Mouse (Mus musculus): ENCODE results near the gene Ttll5. TPM values are rescaled to one million over a fixed set of nuclear protein-coding genes. Genes with fewer than 3 reads are reported as not detected.

Gene Ttll5
- polyA plus RNA-seq, 1 experiment from 2014 or later = 15.9 TPM

GRCm38 (mm10) chr12:85859111-85859510 lies 34.7 kb downstream of the Ttll5 start:
- Histone ChIP-seq H3K27me3 (replicated peaks; ENCODE audit: control insufficient read depth, insufficient read depth, low read length) (no peaks in the 10 kb centered on the region), H3K36me3 (ENCODE audit: control insufficient read depth, insufficient read depth) (no peaks in the 10 kb centered on the region), H3K4me1 (replicated peaks; ENCODE audit: control insufficient read depth, insufficient read depth, low read length) (peaks cover 18% of the 10 kb centered on the region), H3K4me2 (ENCODE audit: low read length) (no peak overlapping the region), H3K4me3 (replicated peaks; ENCODE audit: low read length) (no peak overlapping the region), H3K9ac (replicated peaks; ENCODE audit: low read depth, low read length) (no peak overlapping the region), H3K27ac (ENCODE audit: low read length) (no peak overlapping the region), H3K9me3 (ENCODE audit: control insufficient read depth, low read length) (no peaks in the 10 kb centered on the region)
- 43% methylated on average over 3 of the region's 3 CpGs for WGBS
- ATAC-seq = no peak

- Histone ChIP-seq H3K27ac (ENCODE audit: low read length) (no peak overlapping the region), H3K4me1 (replicated peaks; ENCODE audit: control insufficient read depth, insufficient read depth, low read length) (peaks cover 18% of the 10 kb centered on the region), H3K9me3 (ENCODE audit: control insufficient read depth, low read length) (no peaks in the 10 kb centered on the region), H3K9ac (replicated peaks; ENCODE audit: low read depth, low read length) (no peak overlapping the region), H3K27me3 (replicated peaks; ENCODE audit: control insufficient read depth, insufficient read depth, low read length) (no peaks in the 10 kb centered on the region), H3K4me2 (ENCODE audit: low read length) (no peak overlapping the region), H3K36me3 (ENCODE audit: control insufficient read depth, insufficient read depth) (no peaks in the 10 kb centered on the region), H3K4me3 (replicated peaks; ENCODE audit: low read length) (no peak overlapping the region)
- peak; percentile 61 for ATAC-seq
- WGBS = 16% methylated on average over 3 of the region's 3 CpGs
These were observed 35.2 kb downstream of the Ttll5 start for GRCm38 (mm10) chr12:85859511-85860189.

DNA sequence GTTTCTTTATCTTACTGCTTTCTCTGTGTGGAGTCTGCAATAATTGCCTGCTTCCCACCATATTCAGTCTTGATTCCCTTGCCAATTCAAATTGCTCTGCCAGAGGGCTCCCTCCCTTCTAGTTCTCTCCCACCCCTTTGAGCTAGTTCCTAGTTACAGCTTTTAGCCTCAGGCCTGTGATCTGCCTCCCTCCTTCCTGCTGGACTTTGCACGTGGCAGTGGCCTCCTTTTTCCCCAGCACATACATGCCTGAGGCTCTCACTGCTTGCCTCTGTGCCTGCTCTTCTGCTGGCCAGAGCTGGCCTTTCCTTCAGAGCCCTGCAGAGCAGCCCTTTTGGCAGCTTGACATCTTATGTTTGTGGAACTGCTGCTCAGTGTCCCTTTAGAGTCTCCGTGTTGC lies 38.1 kb downstream of the Ttll5 start:
- Histone ChIP-seq H3K36me3 (ENCODE audit: control insufficient read depth, insufficient read depth) (no peaks in the 10 kb centered on the region), H3K9ac (replicated peaks; ENCODE audit: low read depth, low read length) (0 out of 2 replicates have a peak overlapping the region, but pooled peaks have one; percentile 1), H3K27ac (ENCODE audit: low read length) (peak overlapping the region; percentile 15), H3K27me3 (replicated peaks; ENCODE audit: control insufficient read depth, insufficient read depth, low read length) (no peaks in the 10 kb centered on the region), H3K4me3 (replicated peaks; ENCODE audit: low read length) (no peak overlapping the region), H3K9me3 (ENCODE audit: control insufficient read depth, low read length) (no peaks in the 10 kb centered on the region), H3K4me2 (ENCODE audit: low read length) (no peak overlapping the region), H3K4me1 (replicated peaks; ENCODE audit: control insufficient read depth, insufficient read depth, low read length) (peaks cover 18% of the 10 kb centered on the region)
- ATAC-seq = peak; percentile 77
- 40% methylated on average over 2 of the region's 2 CpGs for WGBS

DNA sequence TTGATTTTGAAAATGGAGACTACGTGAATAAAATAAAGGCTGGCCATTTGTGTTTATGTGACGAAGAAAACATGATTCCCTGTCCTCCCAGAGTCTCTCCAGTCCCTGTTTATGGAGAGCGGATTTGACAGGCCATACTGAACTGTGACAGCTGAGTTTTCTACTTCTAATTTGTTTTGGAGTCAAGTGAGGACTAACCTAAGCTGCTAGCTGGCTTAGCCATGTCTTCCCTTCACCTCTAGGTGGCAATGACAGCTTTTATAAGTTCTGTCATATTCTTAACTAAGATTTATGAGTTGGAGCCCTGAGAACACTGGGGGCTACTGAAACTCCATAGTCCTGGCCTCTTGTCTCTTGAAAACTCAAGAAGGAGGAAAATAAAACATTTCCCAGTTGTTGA lies 41.1 kb downstream of the Ttll5 start:
- no peaks in the 10 kb centered on the region for H3K36me3 ChIP-seq (ENCODE audit: control insufficient read depth, insufficient read depth)
- no peak overlapping the region for H3K4me3 ChIP-seq (replicated peaks; ENCODE audit: low read length)
- no peak overlapping the region for H3K4me2 ChIP-seq (ENCODE audit: low read length)
- H3K27me3 ChIP-seq (replicated peaks; ENCODE audit: control insufficient read depth, insufficient read depth, low read length) = no peaks in the 10 kb centered on the region
- H3K27ac ChIP-seq (ENCODE audit: low read length) = no peak overlapping the region
- no peak overlapping the region for H3K9ac ChIP-seq (replicated peaks; ENCODE audit: low read depth, low read length)
- 90% methylated on average over 3 of the region's 3 CpGs for WGBS
- H3K9me3 ChIP-seq (ENCODE audit: control insufficient read depth, low read length) = no peaks in the 10 kb centered on the region
- ATAC-seq = no peak
- peaks cover 25% of the 10 kb centered on the region for H3K4me1 ChIP-seq (replicated peaks; ENCODE audit: control insufficient read depth, insufficient read depth, low read length)

DNA sequence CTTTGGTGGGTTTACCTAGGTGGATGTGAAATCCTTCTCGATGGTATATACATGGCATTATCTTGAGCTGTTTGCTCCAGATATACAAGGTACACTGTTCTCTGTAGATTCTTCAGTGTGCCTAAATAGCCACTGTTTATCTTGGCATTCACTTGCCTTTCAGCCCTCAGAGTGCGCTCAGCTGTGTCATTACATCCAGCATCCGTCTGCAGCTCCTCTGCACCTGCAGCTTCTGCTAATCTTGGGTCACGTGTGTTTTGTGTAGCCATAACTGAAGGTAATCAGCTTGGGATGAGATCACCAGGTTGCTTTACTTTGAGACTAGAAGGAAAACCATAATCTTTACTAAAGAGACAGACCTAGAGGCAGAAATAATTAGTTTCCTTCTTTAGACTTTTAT lies 42.2 kb downstream of the Ttll5 start:
- Histone ChIP-seq H3K36me3 (ENCODE audit: control insufficient read depth, insufficient read depth) (no peaks in the 10 kb centered on the region), H3K4me2 (ENCODE audit: low read length) (no peak overlapping the region), H3K27ac (ENCODE audit: low read length) (no peak overlapping the region), H3K9ac (replicated peaks; ENCODE audit: low read depth, low read length) (no peak overlapping the region), H3K4me3 (replicated peaks; ENCODE audit: low read length) (no peak overlapping the region), H3K9me3 (ENCODE audit: control insufficient read depth, low read length) (no peaks in the 10 kb centered on the region), H3K4me1 (replicated peaks; ENCODE audit: control insufficient read depth, insufficient read depth, low read length) (peaks cover 25% of the 10 kb centered on the region), H3K27me3 (replicated peaks; ENCODE audit: control insufficient read depth, insufficient read depth, low read length) (no peaks in the 10 kb centered on the region)
- 63% methylated on average over 4 of the region's 4 CpGs for WGBS
- no peak for ATAC-seq

GRCm38 (mm10) chr12:85867125-85867524 lies 42.7 kb downstream of the Ttll5 start:
- Histone ChIP-seq H3K27ac (ENCODE audit: low read length) (no peak overlapping the region), H3K27me3 (replicated peaks; ENCODE audit: control insufficient read depth, insufficient read depth, low read length) (no peaks in the 10 kb centered on the region), H3K9ac (replicated peaks; ENCODE audit: low read depth, low read length) (no peak overlapping the region), H3K9me3 (ENCODE audit: control insufficient read depth, low read length) (no peaks in the 10 kb centered on the region), H3K4me2 (ENCODE audit: low read length) (no peak overlapping the region), H3K4me1 (replicated peaks; ENCODE audit: control insufficient read depth, insufficient read depth, low read length) (peaks cover 21% of the 10 kb centered on the region), H3K36me3 (ENCODE audit: control insufficient read depth, insufficient read depth) (no peaks in the 10 kb centered on the region), H3K4me3 (replicated peaks; ENCODE audit: low read length) (no peak overlapping the region)
- ATAC-seq = no peak

DNA sequence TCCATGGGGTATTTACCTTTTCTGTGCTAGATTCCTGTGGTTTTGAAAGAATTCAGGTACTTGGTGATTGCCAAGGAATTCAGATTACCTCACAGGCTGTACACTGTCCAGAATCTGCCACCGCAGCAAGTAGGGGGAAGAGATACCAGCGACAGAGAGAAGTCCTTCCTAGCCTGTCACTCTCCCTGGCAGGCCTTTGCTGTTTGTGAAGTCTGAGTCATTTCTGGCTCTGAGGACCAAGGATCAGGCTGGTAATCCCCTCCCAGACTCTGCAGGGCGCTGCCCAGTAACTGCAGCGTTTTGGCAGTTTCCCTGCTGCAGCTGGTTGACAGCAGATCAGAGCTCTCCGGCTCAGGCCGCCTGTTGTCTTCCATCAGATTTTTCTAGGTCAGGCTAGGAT lies 45.0 kb downstream of the Ttll5 start:
- H3K4me3 ChIP-seq (replicated peaks; ENCODE audit: low read length) = no peak overlapping the region
- no peak overlapping the region for H3K4me2 ChIP-seq (ENCODE audit: low read length)
- H3K27me3 ChIP-seq (replicated peaks; ENCODE audit: control insufficient read depth, insufficient read depth, low read length) = no peaks in the 10 kb centered on the region
- H3K9me3 ChIP-seq (ENCODE audit: control insufficient read depth, low read length) = no peaks in the 10 kb centered on the region
- no peak overlapping the region for H3K9ac ChIP-seq (replicated peaks; ENCODE audit: low read depth, low read length)
- 8% methylated on average over 6 of the region's 6 CpGs for WGBS
- no peaks in the 10 kb centered on the region for H3K36me3 ChIP-seq (ENCODE audit: control insufficient read depth, insufficient read depth)
- H3K27ac ChIP-seq (ENCODE audit: low read length) = no peak overlapping the region; the same call in 1 of the 2 replicates
- peaks cover 12% of the 10 kb centered on the region for H3K4me1 ChIP-seq (replicated peaks; ENCODE audit: control insufficient read depth, insufficient read depth, low read length)
- peak; percentile 87 for ATAC-seq

- peak; percentile 87 for ATAC-seq
- Histone ChIP-seq H3K9ac (replicated peaks; ENCODE audit: low read depth, low read length) (no peak overlapping the region), H3K27ac (ENCODE audit: low read length) (no peak overlapping the region)
These were observed 55.3 kb downstream of the Ttll5 start for GRCm38 (mm10) chr12:85879631-85880314.

DNA sequence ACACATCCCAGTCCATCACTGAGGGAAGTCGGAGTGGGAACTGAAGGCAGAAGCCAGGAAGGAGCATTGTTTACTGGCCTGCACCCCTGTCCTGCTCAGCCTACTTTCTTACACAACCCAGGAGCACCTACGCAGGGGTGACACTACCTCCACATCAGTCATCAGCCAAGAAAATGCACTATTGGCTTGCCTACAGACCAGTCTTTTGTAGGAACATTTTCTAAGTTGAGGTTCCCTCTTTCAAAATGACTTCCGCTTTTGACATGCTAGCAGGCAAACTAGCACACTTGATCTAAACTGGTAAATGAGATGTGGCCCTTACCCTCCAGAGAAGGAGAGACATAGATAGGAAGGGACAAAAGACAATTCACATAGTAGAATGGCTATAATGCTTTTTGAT lies 60.6 kb downstream of the Ttll5 start:
- Histone ChIP-seq H3K9me3 (ENCODE audit: control insufficient read depth, low read length) (no peaks in the 10 kb centered on the region), H3K36me3 (ENCODE audit: control insufficient read depth, insufficient read depth) (no peaks in the 10 kb centered on the region; the same call in 1 of the 2 replicates), H3K4me3 (replicated peaks; ENCODE audit: low read length) (no peak overlapping the region), H3K27ac (ENCODE audit: low read length) (no peak overlapping the region), H3K9ac (replicated peaks; ENCODE audit: low read depth, low read length) (no peak overlapping the region), H3K4me1 (replicated peaks; ENCODE audit: control insufficient read depth, insufficient read depth, low read length) (peaks cover 5% of the 10 kb centered on the region), H3K27me3 (replicated peaks; ENCODE audit: control insufficient read depth, insufficient read depth, low read length) (no peaks in the 10 kb centered on the region), H3K4me2 (ENCODE audit: low read length) (no peak overlapping the region)
- ATAC-seq = no peak
- WGBS = 94% methylated on average over 3 of the region's 3 CpGs

More at GRCm38 (mm10) chr12:85879631-85880314, 55.3 kb downstream of the Ttll5 start:
- H3K4me3 ChIP-seq (replicated peaks; ENCODE audit: low read length) = no peak overlapping the region
- WGBS = 68% methylated on average over 8 of the region's 8 CpGs
- no peak overlapping the region for H3K4me2 ChIP-seq (ENCODE audit: low read length)
- no peaks in the 10 kb centered on the region for H3K9me3 ChIP-seq (ENCODE audit: control insufficient read depth, low read length)
- H3K36me3 ChIP-seq (ENCODE audit: control insufficient read depth, insufficient read depth) = no peaks in the 10 kb centered on the region; the same call in none of the 2 replicates
- H3K4me1 ChIP-seq (replicated peaks; ENCODE audit: control insufficient read depth, insufficient read depth, low read length) = peaks cover 15% of the 10 kb centered on the region
- no peaks in the 10 kb centered on the region for H3K27me3 ChIP-seq (replicated peaks; ENCODE audit: control insufficient read depth, insufficient read depth, low read length)

Measured in forebrain, embryonic 16.5 days (tissue).